Mouse (Mus musculus): ENCODE measurements around the gene Svop. TPM values are rescaled to one million over a fixed set of nuclear protein-coding genes. Genes with fewer than 3 reads are reported as not detected.

Svop gene
- polyA plus RNA-seq, 1 experiment from 2014 or later, result 80.3 TPM

- no peaks in the 10 kb centered on the region for H3K27me3 ChIP-seq (ENCODE audit: control insufficient read depth, insufficient read depth, low read length)
- no peaks in the 10 kb centered on the region for H3K4me1 ChIP-seq (ENCODE audit: control insufficient read depth, insufficient read depth, low read length)
- H3K27ac ChIP-seq (ENCODE audit: low read depth, low read length), result no peak within 1 kb of the TSS
- H3K4me2 ChIP-seq (ENCODE audit: low read depth, low read length), result no peak within 1 kb of the TSS
- no peaks in the 10 kb centered on the region for H3K9me3 ChIP-seq (ENCODE audit: control insufficient read depth, low read length)
- WGBS, result 61% methylated on average over 5 of the region's 5 CpGs
- no peaks in the 10 kb centered on the region for H3K36me3 ChIP-seq (ENCODE audit: control insufficient read depth, insufficient read depth, low read length)
- no peak within 1 kb of the TSS for H3K9ac ChIP-seq (replicated peaks; ENCODE audit: low read depth, low read length)
- no peak for ATAC-seq (ENCODE audit: low read depth)
- H3K4me3 ChIP-seq (ENCODE audit: low read depth, low read length), result no peak within 1 kb of the TSS
These were observed 87.8 kb downstream of the Svop start, which contains the start of gene Dao for GRCm38 (mm10) chr5:114003542-114003941. TSS of gene Dao (plus strand) at chr5:114003703.

- Histone ChIP-seq H3K4me3 (ENCODE audit: low read depth, low read length) (no peak overlapping the region), H3K36me3 (ENCODE audit: control insufficient read depth, insufficient read depth, low read length) (no peaks in the 10 kb centered on the region), H3K27ac (ENCODE audit: low read depth, low read length) (no peak overlapping the region), H3K4me2 (ENCODE audit: low read depth, low read length) (no peak overlapping the region), H3K9ac (replicated peaks; ENCODE audit: low read depth, low read length) (no peak overlapping the region), H3K4me1 (ENCODE audit: control insufficient read depth, insufficient read depth, low read length) (peaks cover 2% of the 10 kb centered on the region; the same call in 1 of the 2 replicates), H3K27me3 (ENCODE audit: control insufficient read depth, insufficient read depth, low read length) (no peaks in the 10 kb centered on the region), H3K9me3 (ENCODE audit: control insufficient read depth, low read length) (no peaks in the 10 kb centered on the region)
- ATAC-seq (ENCODE audit: low read depth), result no peak
- 78% methylated on average over 5 of the region's 5 CpGs for WGBS
These were observed 92.0 kb downstream of the Svop start for GRCm38 (mm10) chr5:113999382-113999781.

- no peak overlapping the region for H3K9ac ChIP-seq (replicated peaks; ENCODE audit: low read depth, low read length)
- H3K9me3 ChIP-seq (ENCODE audit: control insufficient read depth, low read length), result no peaks in the 10 kb centered on the region
- no peak overlapping the region for H3K27ac ChIP-seq (ENCODE audit: low read depth, low read length)
- no peak for ATAC-seq (ENCODE audit: low read depth)
- WGBS, result 63% methylated on average over 2 of the region's 2 CpGs
- H3K27me3 ChIP-seq (ENCODE audit: control insufficient read depth, insufficient read depth, low read length), result no peaks in the 10 kb centered on the region
- peaks cover 16% of the 10 kb centered on the region for H3K4me1 ChIP-seq (ENCODE audit: control insufficient read depth, insufficient read depth, low read length)
- H3K4me3 ChIP-seq (ENCODE audit: low read depth, low read length), result no peak overlapping the region
- no peak overlapping the region for H3K4me2 ChIP-seq (ENCODE audit: low read depth, low read length)
- H3K36me3 ChIP-seq (ENCODE audit: control insufficient read depth, insufficient read depth, low read length), result no peaks in the 10 kb centered on the region
These were observed 94.9 kb downstream of the Svop start for GRCm38 (mm10) chr5:113996458-113996857.

- peak; percentile 84 for ATAC-seq (ENCODE audit: low read depth)
These were observed 97.6 kb downstream of the Svop start, which contains the start of gene Ssh1 for GRCm38 (mm10) chr5:113993487-113994465. TSS of gene Ssh1 (minus strand) at chr5:113993894.

GRCm38 (mm10) chr5:113993031-113993486 is 98.3 kb downstream of the Svop start:
- H3K4me1 ChIP-seq (ENCODE audit: control insufficient read depth, insufficient read depth, low read length), result peaks cover 22% of the 10 kb centered on the region
- peak overlapping the region; percentile 75 for H3K4me3 ChIP-seq (ENCODE audit: low read depth, low read length)
- H3K36me3 ChIP-seq (ENCODE audit: control insufficient read depth, insufficient read depth, low read length), result peaks cover 3% of the 10 kb centered on the region; the same call in 1 of the 2 replicates
- peak overlapping the region; percentile 89 for H3K4me2 ChIP-seq (ENCODE audit: low read depth, low read length)
- no peaks in the 10 kb centered on the region for H3K9me3 ChIP-seq (ENCODE audit: control insufficient read depth, low read length)
- H3K27me3 ChIP-seq (ENCODE audit: control insufficient read depth, insufficient read depth, low read length), result no peaks in the 10 kb centered on the region
- peak overlapping the region; percentile 91 for H3K27ac ChIP-seq (ENCODE audit: low read depth, low read length)
- under 1% methylated on average over 20 of the region's 22 CpGs for WGBS
- no peak; the same call in 1 of the 2 replicates for ATAC-seq (ENCODE audit: low read depth)
- peak overlapping the region; percentile 92 for H3K9ac ChIP-seq (replicated peaks; ENCODE audit: low read depth, low read length)

More at GRCm38 (mm10) chr5:113993487-113994465, 97.6 kb downstream of the Svop start, which contains the start of gene Ssh1:
- peak within 1 kb of the TSS; percentile 91 for H3K27ac ChIP-seq (ENCODE audit: low read depth, low read length)
- peak within 1 kb of the TSS; percentile 89 for H3K4me2 ChIP-seq (ENCODE audit: low read depth, low read length)
- no peaks in the 10 kb centered on the region for H3K27me3 ChIP-seq (ENCODE audit: control insufficient read depth, insufficient read depth, low read length)
- H3K9ac ChIP-seq (replicated peaks; ENCODE audit: low read depth, low read length), result peak within 1 kb of the TSS; percentile 92
- H3K4me1 ChIP-seq (ENCODE audit: control insufficient read depth, insufficient read depth, low read length), result peaks cover 22% of the 10 kb centered on the region
- peak within 1 kb of the TSS; percentile 75 for H3K4me3 ChIP-seq (ENCODE audit: low read depth, low read length)
- H3K9me3 ChIP-seq (ENCODE audit: control insufficient read depth, low read length), result no peaks in the 10 kb centered on the region
- peaks cover 3% of the 10 kb centered on the region; the same call in 1 of the 2 replicates for H3K36me3 ChIP-seq (ENCODE audit: control insufficient read depth, insufficient read depth, low read length)
- 2% methylated on average over 75 of the region's 83 CpGs for WGBS

GRCm38 (mm10) chr5:113992339-113992831 is 99.0 kb downstream of the Svop start:
- Histone ChIP-seq H3K27ac (ENCODE audit: low read depth, low read length) (peak overlapping the region; percentile 91), H3K36me3 (ENCODE audit: control insufficient read depth, insufficient read depth, low read length) (peaks cover 3% of the 10 kb centered on the region; the same call in 1 of the 2 replicates), H3K4me2 (ENCODE audit: low read depth, low read length) (peak overlapping the region; percentile 89), H3K4me3 (ENCODE audit: low read depth, low read length) (peak overlapping the region; percentile 75), H3K4me1 (ENCODE audit: control insufficient read depth, insufficient read depth, low read length) (peaks cover 22% of the 10 kb centered on the region), H3K9ac (replicated peaks; ENCODE audit: low read depth, low read length) (peak overlapping the region; percentile 92), H3K27me3 (ENCODE audit: control insufficient read depth, insufficient read depth, low read length) (no peaks in the 10 kb centered on the region), H3K9me3 (ENCODE audit: control insufficient read depth, low read length) (no peaks in the 10 kb centered on the region)
- WGBS, result 32% methylated on average over 12 of the region's 12 CpGs
- no peak for ATAC-seq (ENCODE audit: low read depth)

GRCm38 (mm10) chr5:113991141-113991540 is 100.2 kb downstream of the Svop start:
- Histone ChIP-seq H3K4me3 (ENCODE audit: low read depth, low read length) (no peak overlapping the region), H3K9ac (replicated peaks; ENCODE audit: low read depth, low read length) (peak overlapping the region; percentile 32; the same call in 1 of the 2 replicates), H3K4me1 (ENCODE audit: control insufficient read depth, insufficient read depth, low read length) (peaks cover 25% of the 10 kb centered on the region), H3K27me3 (ENCODE audit: control insufficient read depth, insufficient read depth, low read length) (no peaks in the 10 kb centered on the region), H3K9me3 (ENCODE audit: control insufficient read depth, low read length) (no peaks in the 10 kb centered on the region), H3K4me2 (ENCODE audit: low read depth, low read length) (peak overlapping the region; percentile 89; the same call in 1 of the 2 replicates), H3K27ac (ENCODE audit: low read depth, low read length) (no peak overlapping the region), H3K36me3 (ENCODE audit: control insufficient read depth, insufficient read depth, low read length) (peaks cover 3% of the 10 kb centered on the region; the same call in 1 of the 2 replicates)
- WGBS, result 64% methylated on average over 7 of the region's 7 CpGs
- no peak for ATAC-seq (ENCODE audit: low read depth)

- peaks cover 27% of the 10 kb centered on the region for H3K4me1 ChIP-seq (ENCODE audit: control insufficient read depth, insufficient read depth, low read length)
- no peak overlapping the region for H3K4me2 ChIP-seq (ENCODE audit: low read depth, low read length)
- no peaks in the 10 kb centered on the region for H3K9me3 ChIP-seq (ENCODE audit: control insufficient read depth, low read length)
- H3K27ac ChIP-seq (ENCODE audit: low read depth, low read length), result no peak overlapping the region
- no peak overlapping the region for H3K9ac ChIP-seq (replicated peaks; ENCODE audit: low read depth, low read length)
- ATAC-seq (ENCODE audit: low read depth), result no peak
- no peaks in the 10 kb centered on the region for H3K27me3 ChIP-seq (ENCODE audit: control insufficient read depth, insufficient read depth, low read length)
- H3K4me3 ChIP-seq (ENCODE audit: low read depth, low read length), result no peak overlapping the region
- peaks cover 3% of the 10 kb centered on the region; the same call in 1 of the 2 replicates for H3K36me3 ChIP-seq (ENCODE audit: control insufficient read depth, insufficient read depth, low read length)
- 87% methylated on average over 5 of the region's 5 CpGs for WGBS
These were observed 100.8 kb downstream of the Svop start for GRCm38 (mm10) chr5:113990593-113990992.

Measured in neural tube, embryonic 14.5 days (tissue).